Mouse (Mus musculus): ENCODE data around the gene Kif24.

DNA sequence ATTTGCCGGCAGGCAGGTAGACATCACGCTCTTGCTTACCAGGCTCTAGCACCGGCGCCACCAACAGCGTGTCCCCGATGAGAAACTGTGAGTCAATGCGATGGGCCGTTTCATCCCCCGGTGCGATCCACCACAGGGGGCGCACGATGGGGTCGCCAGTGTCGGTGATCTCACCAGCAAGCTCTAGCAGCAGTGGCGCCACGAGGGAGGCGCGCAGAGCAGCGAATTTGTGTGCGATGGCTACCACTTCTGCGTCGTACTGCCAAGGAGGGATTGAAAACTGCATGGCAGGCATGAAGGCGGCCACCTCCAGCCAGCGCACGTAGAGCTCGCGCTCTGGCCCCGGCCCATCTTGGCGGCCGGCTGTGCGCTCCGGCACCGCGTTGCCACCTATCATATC is 32.9 kb upstream of the Kif24 start:
- TF ChIP-seq CTCF (IDR thresholded peaks at IDR 0.05) (peak; percentile 59), EP300 (IDR thresholded peaks at IDR 0.05) (no peak)

Data from lung, postnatal 0 days (tissue).